Mouse (Mus musculus) layer of hippocampus, postnatal 10 days (tissue): ENCODE measurements around the gene Gm10392. TPM values are rescaled to one million over a fixed set of nuclear protein-coding genes. Genes with fewer than 3 reads are reported as not detected.
"Not testable (repeated sequence)": the region's sequence is repeated elsewhere in the genome, so short reads cannot be mapped to it uniquely, and the experiment has no call there.

Experiments used
- DNase-seq, 2 experiments: peaks; one replicate each; pipeline ENCODE4 v3.0.0; 2021; ENCODE audit warnings: low spot score in 2 of 2
- long read RNA-seq: library from polyadenylated mRNA; stranded (forward); transcript quantifications from one replicate; pipeline ENCODE4 v2.0.0, GENCODE M21; 2023
- total RNA-seq, 2 experiments: library from RNA; stranded (reverse); gene quantifications; 2 replicates each; pipeline ENCODE4 v1.2.3; 2021

Gm10392 gene
- total RNA-seq = not detected
- long read RNA-seq = 0 reads

DNA sequence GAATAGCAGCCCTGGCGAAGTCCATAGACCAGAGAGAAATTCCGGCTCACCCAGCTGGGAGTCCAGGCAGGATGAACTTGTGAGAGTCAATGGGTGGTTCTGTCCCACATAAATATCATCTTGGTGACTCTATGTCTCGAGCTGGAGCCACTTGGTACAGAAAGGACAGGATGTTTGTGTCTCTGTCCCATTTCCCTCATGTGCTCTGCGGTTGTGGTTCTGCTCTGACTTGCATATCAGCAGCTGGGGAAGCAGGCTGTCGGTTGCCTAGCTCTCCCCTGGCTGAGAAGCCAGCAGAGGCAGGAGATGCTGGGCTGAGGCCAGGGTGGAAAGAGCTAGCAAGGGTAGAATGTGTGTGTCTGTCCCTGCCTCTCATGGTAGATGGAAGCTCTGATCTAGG, at the start of gene Gm10392:
Gene Gm10392, minus strand, starts transcription at position 156 of the 400 bp plus-strand sequence.
- DNase-seq = no peak

DNA sequence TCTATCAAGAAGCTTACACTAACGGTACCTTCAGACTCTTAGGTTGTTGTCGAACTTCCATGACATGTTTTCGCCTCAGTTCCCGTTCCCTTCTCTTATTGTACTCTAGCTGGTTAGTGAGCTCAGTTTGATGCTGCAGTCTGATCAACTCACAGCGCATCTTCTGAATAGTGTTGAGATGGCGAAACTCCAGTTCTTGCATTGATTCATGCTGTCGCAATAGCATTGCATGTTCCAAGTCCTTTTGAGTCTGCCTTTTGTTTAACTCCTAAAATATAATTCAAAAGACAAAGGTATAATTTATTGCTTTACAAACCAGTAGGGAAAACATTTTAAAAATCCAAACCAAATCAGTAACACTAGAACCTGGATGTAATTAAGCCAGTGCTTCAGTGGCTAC, 26.3 kb upstream of the Gm10392 start:
- no peak for DNase-seq

DNA sequence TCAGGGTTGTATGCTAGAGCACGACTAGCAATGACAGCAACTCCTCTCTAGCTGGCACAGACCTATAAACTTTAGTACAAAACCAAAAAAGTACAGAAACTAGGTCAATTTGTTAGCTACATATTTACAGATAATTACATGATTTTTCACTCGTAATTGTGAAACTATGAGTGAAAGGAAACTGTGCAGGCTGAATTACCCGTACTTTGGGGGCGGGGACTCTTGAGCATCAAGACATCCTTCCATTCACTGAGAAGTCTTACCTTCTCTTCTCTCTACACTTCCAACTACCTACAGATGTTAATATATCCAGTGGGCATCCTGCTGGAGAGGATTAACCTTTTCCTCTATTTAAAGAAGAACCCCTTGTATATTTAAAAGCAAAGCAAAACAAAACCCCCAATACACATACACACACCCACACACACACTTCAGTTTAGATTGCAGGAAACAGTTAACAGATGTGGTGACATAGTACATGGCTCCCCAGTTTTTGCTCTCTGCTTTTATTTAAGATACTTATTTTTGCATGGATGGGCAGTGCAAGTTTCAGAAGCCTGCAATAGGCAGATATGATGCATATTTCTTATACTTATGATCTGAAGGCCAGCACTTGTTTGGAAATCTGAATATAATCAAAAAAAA, 13.3 kb upstream of the Gm10392 start:
- no peak for DNase-seq

DNA sequence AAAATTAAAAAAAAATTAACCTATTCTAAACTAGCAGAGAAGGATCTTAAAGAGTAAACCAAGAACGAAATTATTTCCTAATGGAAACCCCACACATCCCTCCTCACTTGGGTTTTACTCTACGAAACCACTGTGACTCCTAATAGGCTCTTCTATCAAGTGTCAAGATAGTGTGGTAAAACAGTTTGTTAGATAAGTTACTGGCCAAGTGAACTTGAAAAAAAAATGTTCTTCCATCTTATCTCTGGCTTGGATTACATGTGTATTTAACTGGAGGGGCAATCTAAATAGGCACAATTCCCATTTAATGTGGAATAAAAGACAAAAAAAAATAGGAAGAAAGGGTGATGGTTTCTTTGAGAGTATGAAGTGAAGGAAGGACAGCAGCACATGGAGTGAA, 11.9 kb upstream of the Gm10392 start:
- no peak for DNase-seq

DNA sequence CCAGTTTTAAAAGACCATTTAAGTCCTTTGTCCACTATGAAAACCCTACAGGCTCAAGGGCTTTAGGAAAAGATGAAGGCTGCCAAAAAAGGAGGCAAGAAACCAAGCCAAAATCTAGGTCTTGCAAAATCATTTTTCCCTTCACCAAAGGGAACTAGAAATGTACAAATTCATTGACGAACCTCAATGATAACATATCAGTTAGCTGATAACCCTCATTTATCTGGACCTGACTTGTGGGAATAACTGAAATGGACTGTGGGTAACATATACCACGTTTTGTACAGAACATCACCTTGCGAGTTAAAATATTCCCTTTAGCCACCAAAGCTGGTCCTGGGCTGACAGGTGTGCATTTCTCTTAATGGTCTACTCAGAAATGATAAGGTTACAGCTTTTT, 10.6 kb upstream of the Gm10392 start:
- DNase-seq = no peak

DNA sequence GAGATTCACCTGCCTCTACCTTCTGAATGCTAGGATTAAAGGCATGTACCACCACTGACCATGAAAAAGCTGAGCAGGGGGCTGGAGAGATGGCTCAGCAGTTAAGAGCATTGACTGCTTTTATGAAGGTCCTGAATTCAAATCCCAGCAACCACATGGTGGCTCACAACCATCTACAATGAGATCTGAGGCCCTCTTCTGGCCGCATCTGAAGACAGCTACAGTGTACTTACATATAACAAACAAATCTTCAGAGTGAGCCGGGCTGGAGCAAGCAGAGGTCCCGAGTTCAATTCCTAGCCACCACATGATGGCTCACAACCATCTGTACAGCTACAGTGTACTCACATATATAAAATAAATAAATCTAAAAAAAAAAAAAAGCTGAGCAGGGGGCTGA, 9.4 kb upstream of the Gm10392 start:
- DNase-seq = not testable (repeated sequence)

DNA sequence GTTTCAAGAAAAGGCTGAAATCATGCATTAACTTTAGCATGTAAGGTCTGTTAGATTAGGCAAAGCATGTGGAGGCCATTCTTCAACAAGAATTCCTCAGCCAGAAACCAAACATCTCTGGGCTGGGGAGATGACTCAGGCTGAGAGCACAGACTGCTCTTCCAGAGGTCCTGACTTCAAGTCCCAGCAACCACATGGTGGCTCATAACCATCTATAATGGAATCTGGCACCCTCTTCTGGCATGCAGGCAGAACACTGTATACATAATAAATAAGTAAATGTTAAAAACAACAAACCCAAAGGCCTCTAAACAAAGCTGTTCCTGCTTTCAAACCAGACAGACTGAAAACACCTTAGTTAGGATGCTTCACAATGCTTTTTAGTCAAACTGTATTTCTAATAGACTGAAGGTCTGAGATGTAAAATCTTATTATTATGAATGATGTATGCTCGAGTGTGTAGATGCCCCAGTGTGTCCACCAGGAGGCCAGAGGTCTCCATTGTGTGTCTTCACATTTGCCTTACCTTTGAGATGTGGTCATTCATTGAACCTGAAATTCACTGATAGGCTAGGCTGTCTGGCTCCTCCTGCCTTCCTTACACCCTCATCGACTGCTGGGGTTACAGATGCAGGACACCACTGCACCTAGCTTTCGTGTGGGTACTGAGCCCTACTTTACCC, 6.9 kb upstream of the Gm10392 start:
- DNase-seq = no peak

DNA sequence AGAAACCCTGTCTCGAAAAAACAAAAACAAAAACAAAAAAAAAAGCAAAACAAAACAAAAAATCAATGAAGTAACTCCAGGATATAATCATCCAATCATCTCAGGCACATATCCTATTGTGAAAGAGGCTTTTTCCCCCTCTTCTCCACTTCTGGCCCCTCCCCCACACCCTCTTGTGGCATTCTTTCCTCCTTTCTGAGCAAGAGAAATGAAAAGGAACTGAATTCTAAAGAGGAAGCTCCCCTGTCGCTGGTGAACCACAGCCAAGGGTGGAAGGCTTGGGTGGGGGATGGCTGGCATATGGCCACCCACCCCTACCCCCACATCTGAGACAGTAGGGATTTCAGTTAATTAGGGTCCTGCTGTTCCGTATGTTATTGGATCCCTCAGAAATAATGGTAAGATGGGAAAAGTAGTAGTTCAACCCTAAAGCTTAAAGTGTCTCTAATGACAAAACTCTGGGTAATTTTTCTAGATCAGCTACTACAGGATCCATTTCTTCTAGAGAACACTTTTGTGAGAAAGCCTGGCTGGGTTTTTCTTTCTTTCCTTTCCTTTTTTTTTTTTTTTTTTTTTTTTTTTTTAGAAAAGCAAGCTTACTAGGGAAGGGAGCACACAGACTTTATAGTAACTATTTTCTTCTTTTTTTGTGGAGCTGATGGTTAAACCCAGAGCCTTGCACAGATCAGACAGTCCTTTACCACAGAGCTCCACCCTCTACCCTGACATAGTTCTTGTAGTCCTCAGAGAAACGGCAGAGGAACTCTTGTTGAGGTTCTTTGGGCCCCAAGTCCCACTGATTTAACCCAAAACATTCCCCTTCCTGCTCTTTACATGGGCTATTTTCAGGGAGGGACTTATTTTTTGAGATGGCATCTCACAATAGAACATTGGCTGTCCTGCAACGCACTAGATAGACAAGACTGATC, 1.9 kb upstream of the Gm10392 start:
- DNase-seq = no peak

DNA sequence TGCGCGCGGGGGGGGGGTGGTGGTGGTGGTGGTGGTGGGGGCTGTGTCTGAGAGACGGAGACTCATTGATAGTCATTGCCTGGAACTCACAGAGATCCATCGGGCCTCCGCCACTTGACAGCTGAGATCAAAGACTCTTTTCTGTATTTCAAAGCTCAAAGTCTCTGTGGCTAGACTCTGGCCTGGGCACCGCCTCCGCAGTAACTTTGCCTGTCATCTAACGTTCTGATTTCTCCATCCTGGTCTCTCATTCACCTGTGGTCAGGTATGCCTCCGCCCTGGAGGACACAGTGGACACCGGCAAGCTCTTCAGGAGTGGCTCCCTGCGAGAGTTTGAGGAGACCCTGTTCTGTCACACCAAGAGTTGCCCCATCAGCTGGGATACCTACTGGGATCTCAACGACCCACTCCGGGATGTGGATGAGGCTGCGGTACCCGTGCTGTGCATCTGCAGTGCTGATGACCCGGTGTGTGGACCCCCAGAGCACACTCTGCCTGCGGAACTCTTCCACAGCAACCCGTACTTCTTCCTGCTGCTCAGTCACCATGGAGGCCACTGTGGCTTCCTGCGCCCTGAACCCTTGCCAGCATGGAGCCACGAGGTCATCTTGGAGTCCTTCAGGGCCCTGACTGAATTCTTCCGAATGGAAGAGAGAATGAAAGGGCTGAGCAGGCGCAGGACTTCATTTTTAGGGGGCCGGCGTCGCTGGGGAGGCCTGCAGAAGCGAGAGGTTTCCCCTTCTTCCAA, 773 bp downstream of the Gm10392 start:
- DNase-seq = no peak

DNA sequence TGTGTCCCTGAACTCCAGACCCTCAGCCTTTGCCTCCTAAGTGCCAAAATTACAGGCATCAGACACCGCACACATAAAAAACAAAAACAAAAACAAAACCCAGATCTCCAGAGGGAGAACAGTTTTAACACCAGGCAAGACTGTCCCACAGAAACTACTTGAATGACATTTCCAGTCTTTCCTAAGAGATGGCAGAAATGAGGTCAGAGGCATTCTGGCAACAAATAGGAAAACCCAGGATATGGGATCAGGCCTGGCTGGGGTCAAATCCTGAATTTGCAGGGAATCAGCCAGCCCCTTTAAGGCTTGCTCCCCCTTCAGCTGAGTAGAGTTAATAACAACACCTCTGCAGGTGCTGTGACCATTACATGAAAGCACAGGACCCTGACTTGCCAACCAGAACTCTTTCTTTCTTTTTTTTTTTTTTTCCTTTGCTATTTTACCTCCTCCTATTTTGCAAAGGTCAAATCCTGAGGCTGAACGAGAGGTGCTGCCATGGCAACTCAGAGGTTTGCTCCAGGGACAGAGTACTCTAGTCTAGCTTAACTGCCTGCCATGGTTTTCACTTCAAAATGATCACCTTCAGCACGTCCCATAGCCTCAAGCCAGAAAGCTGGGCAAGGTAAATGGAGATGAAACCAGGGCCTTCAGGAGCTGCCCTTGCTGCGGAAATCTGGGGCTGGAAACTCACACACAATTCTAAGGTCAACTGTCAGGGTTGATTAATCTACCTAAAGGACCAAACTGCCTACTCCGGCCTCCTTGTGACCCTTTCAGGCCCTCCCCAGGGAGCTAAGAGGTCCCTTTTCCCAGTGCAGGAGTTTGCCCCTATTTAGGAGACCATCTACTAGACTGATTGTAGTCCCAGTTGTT, 2.2 kb downstream of the Gm10392 start:
- no peak for DNase-seq

DNA sequence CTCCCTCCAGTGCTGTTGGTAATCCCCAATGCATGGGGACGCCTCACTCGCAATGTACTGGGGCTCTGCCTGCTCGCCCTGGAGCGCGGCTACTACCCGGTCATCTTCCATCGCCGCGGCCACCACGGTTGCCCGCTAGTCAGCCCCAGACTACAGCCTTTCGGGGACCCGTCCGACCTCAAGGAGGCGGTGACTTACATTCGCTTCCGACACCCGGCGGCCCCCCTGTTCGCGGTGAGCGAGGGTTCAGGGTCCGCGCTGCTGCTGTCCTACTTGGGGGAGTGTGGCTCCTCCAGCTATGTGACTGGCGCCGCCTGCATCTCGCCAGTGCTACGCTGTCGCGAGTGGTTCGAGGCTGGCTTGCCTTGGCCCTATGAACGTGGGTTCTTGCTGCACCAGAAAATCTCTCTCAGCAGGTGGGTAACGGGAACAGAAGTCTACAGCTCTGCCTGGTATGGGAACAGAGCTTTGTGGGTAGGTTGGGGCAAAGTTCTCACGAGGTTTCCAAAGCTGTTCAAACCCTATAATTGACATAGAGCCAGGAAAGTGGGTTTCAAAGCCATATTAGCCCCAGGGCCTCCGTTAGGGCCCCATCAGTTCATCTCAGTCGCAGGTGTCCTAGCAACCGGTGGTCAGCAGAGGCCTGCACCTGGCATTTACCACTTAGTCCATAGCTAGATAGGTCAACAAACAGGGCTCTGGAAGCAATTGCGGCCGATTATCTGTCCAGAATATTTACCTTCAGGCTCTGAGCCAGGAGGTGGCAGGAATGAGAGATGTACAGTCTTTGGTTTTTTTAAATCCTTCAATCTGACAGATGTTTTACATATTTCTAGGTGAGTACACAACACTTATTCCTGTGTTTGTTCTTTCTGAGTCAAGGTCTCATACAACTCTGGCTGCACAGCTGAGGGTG, 3.1 kb downstream of the Gm10392 start, which contains the start of gene Trp53i13:
Gene Trp53i13, minus strand, starts transcription at position 344 of the 916 bp plus-strand sequence.
- DNase-seq = no peak

DNA sequence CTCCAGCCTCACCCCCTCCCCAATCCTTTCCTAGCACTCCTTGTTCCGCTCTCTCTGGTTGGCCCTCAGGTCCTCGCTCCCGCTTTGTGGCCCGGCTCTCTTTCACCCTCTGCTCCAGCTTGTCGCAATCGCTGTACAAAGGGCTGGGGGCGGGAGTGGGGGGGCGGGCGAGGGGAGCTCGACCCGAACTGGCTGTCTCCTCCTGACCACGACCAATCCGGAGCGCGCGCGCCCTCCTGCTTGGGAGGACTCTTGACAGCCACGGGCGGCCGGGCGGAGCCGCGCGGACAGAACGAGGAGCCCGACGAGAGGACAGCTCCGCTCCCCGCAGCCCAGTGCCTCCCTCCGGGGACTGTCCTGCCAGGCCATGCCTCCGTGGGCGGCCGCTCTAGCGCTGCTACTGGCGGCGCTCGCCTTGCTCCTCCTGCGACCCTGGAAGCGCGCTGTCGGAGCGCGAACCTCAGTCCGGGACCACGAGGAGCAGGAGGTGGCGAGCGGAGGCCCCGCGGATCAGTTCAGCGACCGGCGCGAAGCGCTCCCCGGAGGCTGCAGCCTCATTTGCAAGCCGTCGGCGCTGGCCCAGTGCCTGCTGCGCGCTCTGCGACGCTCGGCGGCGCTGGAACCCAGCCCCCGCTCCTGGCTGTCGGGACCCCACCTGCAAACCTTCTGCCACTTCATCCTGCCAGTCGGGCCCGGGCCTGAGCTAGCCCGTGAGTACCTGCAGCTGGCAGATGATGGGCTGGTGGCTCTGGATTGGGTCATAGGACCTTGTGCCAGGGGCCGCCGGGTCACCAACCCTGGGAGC, 4.0 kb downstream of the Gm10392 start, which contains the start of gene Abhd15:
Gene Abhd15, plus strand, starts transcription at position 290 of the 805 bp plus-strand sequence.
- peak in 1 of 2 experiments; percentile 75 for DNase-seq

DNA sequence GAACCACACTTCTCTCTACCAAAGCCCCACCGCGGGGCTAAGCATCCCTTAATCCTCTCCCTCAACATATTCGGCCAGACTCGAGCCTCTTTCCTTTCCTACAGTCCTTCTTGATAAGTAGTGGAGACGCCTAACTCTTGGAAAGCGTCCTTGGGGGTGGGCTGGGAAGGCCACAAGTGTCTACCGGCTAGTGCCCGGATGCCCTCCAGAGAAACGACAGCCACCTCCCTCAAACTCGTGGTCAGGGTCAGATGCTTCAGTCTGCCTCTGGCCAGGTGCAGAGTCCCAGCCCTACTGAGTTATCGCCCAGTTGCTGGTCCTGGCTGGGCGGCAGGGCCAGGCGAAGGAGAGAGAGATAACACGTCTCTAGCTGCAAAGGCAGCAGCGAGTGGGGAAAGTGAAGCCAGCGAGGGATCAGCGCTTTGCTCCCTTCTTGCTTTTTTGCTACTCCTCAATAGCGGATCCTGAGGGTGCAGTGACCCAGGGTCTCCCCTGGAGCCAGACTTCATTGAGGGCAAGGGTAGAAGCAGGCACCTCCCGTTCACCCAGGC, 4.6 kb downstream of the Gm10392 start:
- no peak for DNase-seq

DNA sequence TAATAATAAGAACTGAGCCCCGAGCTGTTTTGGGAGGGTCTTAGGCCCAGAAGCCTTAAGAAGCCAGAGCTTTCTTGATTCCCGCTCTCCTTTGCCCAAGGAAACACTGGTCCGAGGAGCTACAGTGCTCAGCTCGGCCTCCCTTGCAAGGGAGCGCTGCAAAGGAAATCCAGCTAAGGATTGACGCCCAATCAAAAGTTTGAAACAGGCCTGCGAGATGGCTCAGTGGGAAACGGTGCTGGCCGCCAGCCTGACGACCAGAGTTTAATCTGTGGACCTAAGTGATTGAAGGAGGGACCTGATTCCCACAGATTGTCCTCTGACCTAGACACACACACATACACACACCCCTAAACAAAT, 5.2 kb downstream of the Gm10392 start:
- DNase-seq = no peak

DNA sequence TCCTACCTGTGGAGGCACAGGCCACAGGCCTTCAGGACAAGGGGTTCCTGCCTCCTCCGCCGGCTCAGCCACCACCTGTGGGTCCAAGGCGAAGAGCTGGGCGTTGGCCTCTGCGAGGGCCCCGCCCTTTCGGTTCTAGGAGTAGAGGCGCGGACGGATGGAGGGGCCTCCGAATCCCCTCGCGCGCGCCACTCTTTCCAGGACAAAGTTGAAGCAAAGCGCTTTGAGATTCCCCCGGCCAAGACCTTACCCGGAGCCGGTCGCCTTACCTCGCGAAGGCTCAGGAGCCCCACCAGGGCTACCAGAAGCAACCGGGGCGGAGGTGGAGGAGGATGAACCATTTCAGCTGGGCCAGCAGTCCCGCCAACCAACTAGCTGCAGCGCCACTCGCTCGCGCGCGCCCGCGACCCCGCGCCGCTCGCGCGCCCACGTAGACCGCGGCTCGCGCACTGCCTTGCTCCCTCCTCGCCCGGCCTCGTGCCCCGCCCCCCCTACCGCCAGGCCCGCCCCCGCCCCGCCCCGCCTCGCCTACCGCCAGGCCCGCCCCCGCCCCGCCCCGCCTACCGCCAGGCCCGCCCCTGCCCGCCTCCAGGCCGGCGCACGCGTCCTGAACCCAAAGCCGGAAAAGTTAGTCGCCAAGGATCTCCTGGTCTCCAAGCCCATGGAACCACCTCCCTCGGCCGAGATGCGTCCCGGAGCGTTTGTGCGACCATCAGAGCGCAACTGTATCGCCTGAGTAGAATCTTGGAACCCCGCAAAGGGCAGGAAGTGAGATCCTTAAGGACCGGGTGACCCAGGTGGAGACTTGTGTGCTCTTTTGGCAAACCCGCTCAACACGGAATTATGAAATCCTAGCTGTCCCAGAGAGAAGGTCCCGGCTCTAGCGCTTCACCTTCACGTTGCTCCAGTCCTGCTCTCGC, 5.8 kb downstream of the Gm10392 start:
- peak in 1 of 2 experiments; percentile 81 for DNase-seq

DNA sequence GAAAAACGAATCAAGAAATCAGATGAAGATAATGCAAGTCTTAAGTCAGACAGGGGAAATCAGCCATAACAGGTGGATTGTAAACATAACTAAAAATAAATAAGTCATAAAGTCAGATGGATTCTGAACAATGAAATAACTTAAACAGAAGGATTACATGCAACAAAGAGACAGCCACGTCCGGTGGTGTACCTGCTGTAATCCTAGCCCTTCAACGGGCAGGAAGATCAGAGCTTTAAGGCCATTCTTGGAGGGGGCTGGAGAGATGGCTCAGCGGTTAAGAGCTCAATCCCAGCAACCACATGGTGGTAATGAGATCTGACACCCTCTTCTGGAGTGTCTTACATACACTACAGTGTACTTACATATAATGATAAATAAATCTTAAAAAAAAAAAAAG, 7.7 kb downstream of the Gm10392 start:
- no peak for DNase-seq
